Mouse (Mus musculus): ENCODE measurements around the gene Ak5. TPM values are rescaled to one million over a fixed set of nuclear protein-coding genes. Genes with fewer than 3 reads are reported as not detected.

Gene Ak5
- polyA plus RNA-seq, 1 experiment: 0.18 TPM

- Histone ChIP-seq H3K4me3 (ENCODE audit: insufficient read depth, poor library complexity, severe bottlenecking) (no peak overlapping the region), H3K79me2 (ENCODE audit: control insufficient read depth, insufficient read depth) (no peaks in the 10 kb centered on the region), H3K27me3 (ENCODE audit: control insufficient read depth, insufficient read depth, insufficient read length) (no peaks in the 10 kb centered on the region), H3K36me3 (ENCODE audit: control insufficient read depth, insufficient read depth) (no peaks in the 10 kb centered on the region), H3ac (ENCODE audit: control insufficient read depth, insufficient read length, low read depth) (no peak overlapping the region), H3K79me3 (ENCODE audit: low read depth) (no peaks in the 10 kb centered on the region)
- TF ChIP-seq MYOG (IDR thresholded peaks at IDR 0.05; ENCODE audit: control insufficient read depth, extremely low read depth, insufficient read length) (no peak), MAX (IDR thresholded peaks at IDR 0.05) (no peak), CEBPB (IDR thresholded peaks at IDR 0.05; ENCODE audit: low read depth) (no peak), FOSL1 (IDR thresholded peaks at IDR 0.05; ENCODE audit: insufficient read depth, low read length, poor library complexity, severe bottlenecking) (no peak), MYOD1 (IDR thresholded peaks at IDR 0.05; ENCODE audit: control insufficient read depth, insufficient read length, low read depth) (no peak), USF1 (IDR thresholded peaks at IDR 0.05; ENCODE audit: low read depth) (no peak), CTCF (IDR thresholded peaks at IDR 0.05; ENCODE audit: control insufficient read depth, insufficient read depth, insufficient read length) (no peak)
Measured at GRCm38 (mm10) chr3:152555216-152555615, 112.9 kb downstream of the Ak5 start.

DNA sequence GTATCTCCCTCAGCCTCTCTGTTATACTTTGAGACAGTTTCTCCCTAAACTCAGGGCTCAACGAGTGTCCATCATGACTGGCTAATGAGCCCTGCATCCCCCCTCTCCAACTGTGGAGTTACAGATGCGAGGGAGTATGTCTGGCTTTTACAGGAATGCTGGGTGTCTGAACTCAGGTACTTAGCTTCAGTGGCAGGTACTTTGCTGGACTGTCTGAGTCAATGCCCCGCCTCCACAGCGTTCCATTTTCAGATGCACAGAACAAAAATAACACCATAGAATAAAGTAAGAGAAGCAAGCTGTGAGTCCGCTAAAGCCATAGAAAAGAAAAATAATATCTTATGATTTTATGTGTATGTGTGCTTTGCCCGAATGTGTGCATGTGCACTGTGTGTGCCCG is 113.8 kb downstream of the Ak5 start:
- no peaks in the 10 kb centered on the region for H3K79me2 ChIP-seq (ENCODE audit: control insufficient read depth, insufficient read depth)

DNA sequence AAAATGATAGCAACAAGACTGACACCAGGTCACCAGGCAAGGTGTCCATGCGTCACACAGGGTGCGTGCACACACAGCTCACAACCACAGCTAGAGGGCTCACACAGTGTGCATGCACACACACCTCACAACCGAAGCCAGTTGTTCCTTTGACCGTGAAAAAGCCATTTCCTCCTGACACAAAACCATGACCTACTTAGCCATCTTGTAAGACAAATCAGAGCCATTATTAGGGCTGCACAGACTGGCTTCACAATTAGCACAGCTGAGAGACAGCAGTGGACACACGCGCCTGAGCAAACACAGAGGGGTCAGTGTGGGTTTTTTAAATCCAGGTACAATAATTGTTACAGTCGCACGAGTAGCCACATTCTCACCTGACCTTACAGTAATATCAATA is 115.5 kb downstream of the Ak5 start:
- no peak for TF ChIP-seq CTCF (IDR thresholded peaks at IDR 0.05; ENCODE audit: control insufficient read depth, insufficient read depth, insufficient read length)
- TF ChIP-seq USF1 (IDR thresholded peaks at IDR 0.05; ENCODE audit: low read depth): no peak
- no peak for TF ChIP-seq MYOD1 (IDR thresholded peaks at IDR 0.05; ENCODE audit: control insufficient read depth, insufficient read length, low read depth)
- no peak for TF ChIP-seq MAX (IDR thresholded peaks at IDR 0.05)
- no peak for TF ChIP-seq MYOG (IDR thresholded peaks at IDR 0.05; ENCODE audit: control insufficient read depth, extremely low read depth, insufficient read length)
- no peak for TF ChIP-seq FOSL1 (IDR thresholded peaks at IDR 0.05; ENCODE audit: insufficient read depth, low read length, poor library complexity, severe bottlenecking)
- no peak for TF ChIP-seq CEBPB (IDR thresholded peaks at IDR 0.05; ENCODE audit: low read depth)
- Histone ChIP-seq H3K27me3 (ENCODE audit: control insufficient read depth, insufficient read depth, insufficient read length) (no peaks in the 10 kb centered on the region), H3K79me2 (ENCODE audit: control insufficient read depth, insufficient read depth) (no peaks in the 10 kb centered on the region), H3K79me3 (ENCODE audit: low read depth) (no peaks in the 10 kb centered on the region), H3K4me3 (ENCODE audit: insufficient read depth, poor library complexity, severe bottlenecking) (no peak overlapping the region), H3ac (ENCODE audit: control insufficient read depth, insufficient read length, low read depth) (no peak overlapping the region), H3K36me3 (ENCODE audit: control insufficient read depth, insufficient read depth) (no peaks in the 10 kb centered on the region)

More for the DNA sequence above, 113.8 kb downstream of the Ak5 start:
- TF ChIP-seq MYOD1 (IDR thresholded peaks at IDR 0.05; ENCODE audit: control insufficient read depth, insufficient read length, low read depth) (no peak), CTCF (IDR thresholded peaks at IDR 0.05; ENCODE audit: control insufficient read depth, insufficient read depth, insufficient read length) (no peak), MYOG (IDR thresholded peaks at IDR 0.05; ENCODE audit: control insufficient read depth, extremely low read depth, insufficient read length) (no peak), MAX (IDR thresholded peaks at IDR 0.05) (no peak), USF1 (IDR thresholded peaks at IDR 0.05; ENCODE audit: low read depth) (no peak), CEBPB (IDR thresholded peaks at IDR 0.05; ENCODE audit: low read depth) (no peak), FOSL1 (IDR thresholded peaks at IDR 0.05; ENCODE audit: insufficient read depth, low read length, poor library complexity, severe bottlenecking) (no peak)
- Histone ChIP-seq H3K36me3 (ENCODE audit: control insufficient read depth, insufficient read depth) (no peaks in the 10 kb centered on the region), H3K27me3 (ENCODE audit: control insufficient read depth, insufficient read depth, insufficient read length) (no peaks in the 10 kb centered on the region), H3K79me3 (ENCODE audit: low read depth) (no peaks in the 10 kb centered on the region), H3ac (ENCODE audit: control insufficient read depth, insufficient read length, low read depth) (no peak overlapping the region), H3K4me3 (ENCODE audit: insufficient read depth, poor library complexity, severe bottlenecking) (no peak overlapping the region)

DNA sequence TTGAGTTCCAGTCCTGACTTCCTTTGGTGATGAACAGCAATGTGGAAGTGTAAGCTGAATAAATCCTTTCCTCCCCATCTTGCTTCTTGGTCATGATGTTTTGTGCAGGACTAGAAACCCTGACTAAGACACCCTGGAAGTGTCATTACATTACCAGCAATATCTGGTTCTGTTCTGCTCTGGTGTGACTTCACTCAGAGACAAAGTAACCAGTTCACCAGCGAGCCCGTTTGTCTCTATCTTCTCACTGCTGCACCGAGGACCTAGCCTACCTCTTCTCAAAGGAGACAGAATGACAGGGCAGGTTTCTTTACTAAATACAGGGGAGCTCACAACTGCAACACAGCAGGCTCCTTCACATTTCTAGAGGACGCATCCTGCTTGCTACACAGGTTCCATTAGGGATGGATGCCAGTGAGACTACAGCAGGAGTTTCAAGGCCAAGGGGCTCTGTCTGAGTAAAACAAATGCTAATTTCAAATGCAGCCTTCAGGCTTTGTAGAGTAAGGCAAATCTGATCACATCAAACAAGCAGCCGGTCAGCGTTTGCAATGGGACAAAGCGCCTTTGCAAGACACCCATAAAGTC is 117.5 kb downstream of the Ak5 start:
- H3K79me2 ChIP-seq (ENCODE audit: control insufficient read depth, insufficient read depth): no peaks in the 10 kb centered on the region
- no peak for TF ChIP-seq CEBPB (IDR thresholded peaks at IDR 0.05; ENCODE audit: low read depth)
- TF ChIP-seq CTCF (IDR thresholded peaks at IDR 0.05; ENCODE audit: control insufficient read depth, insufficient read depth, insufficient read length): no peak
- no peak for TF ChIP-seq FOSL1 (IDR thresholded peaks at IDR 0.05; ENCODE audit: insufficient read depth, low read length, poor library complexity, severe bottlenecking)
- no peaks in the 10 kb centered on the region for H3K27me3 ChIP-seq (ENCODE audit: control insufficient read depth, insufficient read depth, insufficient read length)
- H3ac ChIP-seq (ENCODE audit: control insufficient read depth, insufficient read length, low read depth): no peak overlapping the region
- H3K36me3 ChIP-seq (ENCODE audit: control insufficient read depth, insufficient read depth): no peaks in the 10 kb centered on the region
- no peak overlapping the region for H3K4me3 ChIP-seq (ENCODE audit: insufficient read depth, poor library complexity, severe bottlenecking)
- H3K79me3 ChIP-seq (ENCODE audit: low read depth): no peaks in the 10 kb centered on the region

- H3K4me3 ChIP-seq (ENCODE audit: insufficient read depth, poor library complexity, severe bottlenecking): no peak overlapping the region
- H3K79me3 ChIP-seq (ENCODE audit: low read depth): no peaks in the 10 kb centered on the region
- H3K27me3 ChIP-seq (ENCODE audit: control insufficient read depth, insufficient read depth, insufficient read length): no peaks in the 10 kb centered on the region
- no peaks in the 10 kb centered on the region for H3K36me3 ChIP-seq (ENCODE audit: control insufficient read depth, insufficient read depth)
- no peak overlapping the region for H3ac ChIP-seq (ENCODE audit: control insufficient read depth, insufficient read length, low read depth)
- H3K79me2 ChIP-seq (ENCODE audit: control insufficient read depth, insufficient read depth): no peaks in the 10 kb centered on the region
- no peak for TF ChIP-seq CTCF (IDR thresholded peaks at IDR 0.05; ENCODE audit: control insufficient read depth, insufficient read depth, insufficient read length)
- no peak for TF ChIP-seq MYOG (IDR thresholded peaks at IDR 0.05; ENCODE audit: control insufficient read depth, extremely low read depth, insufficient read length)
- TF ChIP-seq MYOD1 (IDR thresholded peaks at IDR 0.05; ENCODE audit: control insufficient read depth, insufficient read length, low read depth): no peak
- TF ChIP-seq CEBPB (IDR thresholded peaks at IDR 0.05; ENCODE audit: low read depth): no peak
- TF ChIP-seq FOSL1 (IDR thresholded peaks at IDR 0.05; ENCODE audit: insufficient read depth, low read length, poor library complexity, severe bottlenecking): no peak
- TF ChIP-seq MAX (IDR thresholded peaks at IDR 0.05): no peak
- no peak for TF ChIP-seq USF1 (IDR thresholded peaks at IDR 0.05; ENCODE audit: low read depth)
Measured at GRCm38 (mm10) chr3:152550031-152550430, 118.1 kb downstream of the Ak5 start.

- no peaks in the 10 kb centered on the region for H3K79me2 ChIP-seq (ENCODE audit: control insufficient read depth, insufficient read depth)
- no peaks in the 10 kb centered on the region for H3K27me3 ChIP-seq (ENCODE audit: control insufficient read depth, insufficient read depth, insufficient read length)
- no peak overlapping the region for H3ac ChIP-seq (ENCODE audit: control insufficient read depth, insufficient read length, low read depth)
- no peak for TF ChIP-seq CEBPB (IDR thresholded peaks at IDR 0.05; ENCODE audit: low read depth)
- no peak overlapping the region for H3K4me3 ChIP-seq (ENCODE audit: insufficient read depth, poor library complexity, severe bottlenecking)
- no peaks in the 10 kb centered on the region for H3K36me3 ChIP-seq (ENCODE audit: control insufficient read depth, insufficient read depth)
- no peaks in the 10 kb centered on the region for H3K79me3 ChIP-seq (ENCODE audit: low read depth)
Measured at GRCm38 (mm10) chr3:152544921-152545320, 123.2 kb downstream of the Ak5 start.
